Mouse (Mus musculus) heart, embryonic 14.5 days (tissue): ENCODE results near the gene Ralbp1. TPM values are rescaled to one million over a fixed set of nuclear protein-coding genes. Genes with fewer than 3 reads are reported as not detected.

ENCODE experiments used
- ATAC-seq: fragments of 200-750 bp; cut with Nextera tagmentation; 2 replicates; pipeline ENCODE4 v1.8.0; 2017; ENCODE audit warnings: low read depth, moderate TSS enrichment; ENCODE audit not compliant: insufficient number of reproducible peaks, insufficient read depth, low FRiP score
- H3K27ac ChIP-seq, 2 experiments: fragments of 200-500 bp in 1 of 2; fragments of 300-500 bp in 1 of 2; sonication (generic) in 1 of 2; replicated peaks in 1 of 2; 2 replicates each; pipeline ENCODE4 v1.5.1; 2012 to 2014; ENCODE audit warnings: low read depth in 2 of 2, low read length in 2 of 2, control low read depth in 1 of 2, mild to moderate bottlenecking in 1 of 2, mixed read lengths in 1 of 2; ENCODE audit not compliant: control insufficient read depth in 1 of 2, insufficient read depth in 1 of 2
- H3K27me3 ChIP-seq: fragments of 300-500 bp; sonication (generic); 2 replicates; pipeline ENCODE4 v1.6.1; 2014; ENCODE audit warnings: mild to moderate bottlenecking, low read length, control low read depth; ENCODE audit not compliant: control insufficient read depth, insufficient read depth
- H3K36me3 ChIP-seq: fragments of 300-500 bp; sonication (generic); 2 replicates; pipeline ENCODE4 v1.6.1; 2014; ENCODE audit warnings: mild to moderate bottlenecking, control low read depth, low read length, mixed read lengths; ENCODE audit not compliant: control insufficient read depth, insufficient read depth
- H3K4me1 ChIP-seq, 2 experiments: fragments of 200-500 bp in 1 of 2; fragments of 300-500 bp in 1 of 2; sonication (generic) in 1 of 2; 2 replicates each; pipeline ENCODE4 v1.6.1; 2012 to 2014; ENCODE audit warnings: low read length in 2 of 2, control low read depth in 1 of 2, mixed read lengths in 1 of 2; ENCODE audit not compliant: control insufficient read depth in 2 of 2, insufficient read depth in 2 of 2
- H3K4me2 ChIP-seq: fragments of 300-500 bp; sonication (generic); 2 replicates; pipeline ENCODE4 v1.6.1; 2014; ENCODE audit warnings: mild to moderate bottlenecking, low read length
- H3K4me3 ChIP-seq, 2 experiments: fragments of 200-500 bp in 1 of 2; fragments of 300-500 bp in 1 of 2; sonication (generic) in 1 of 2; 2 replicates each; pipeline ENCODE4 v1.5.1; 2012 to 2014; ENCODE audit warnings: low read length in 2 of 2, mild to moderate bottlenecking in 2 of 2, control low read depth in 1 of 2, low read depth in 1 of 2, moderate library complexity in 1 of 2; ENCODE audit not compliant: control insufficient read depth in 1 of 2, insufficient read depth in 1 of 2
- H3K9ac ChIP-seq: fragments of 300-500 bp; sonication (generic); 2 replicates; pipeline ENCODE4 v1.6.1; 2014; ENCODE audit warnings: mild to moderate bottlenecking, low read length
- H3K9me3 ChIP-seq: fragments of 300-500 bp; sonication (generic); 2 replicates; pipeline ENCODE4 v1.6.1; 2016; ENCODE audit warnings: low read length, control low read depth; ENCODE audit not compliant: control insufficient read depth
- WGBS: fragments of 180-500 bp; shearing (Covaris S2); extraction: QIAGEN DNeasy Blood & Tissue Kit; methylation state at CpG from one replicate; pipeline ENCODE4 v1.1.7; 2014; 5-methylcytosine and 5-hydroxymethylcytosine counted together
- polyA plus RNA-seq: library from polyadenylated mRNA; unstranded; fragments of >200 nt; fragmentation: Nextera tagmentation; extraction: Ambion mirVana; gene quantifications from 2 replicates; pipeline ENCODE4 v1.2.1, GENCODE M21; 2014

Gene Ralbp1
- polyA plus RNA-seq, 1 experiment from 2014 or later: 49.4 TPM

DNA sequence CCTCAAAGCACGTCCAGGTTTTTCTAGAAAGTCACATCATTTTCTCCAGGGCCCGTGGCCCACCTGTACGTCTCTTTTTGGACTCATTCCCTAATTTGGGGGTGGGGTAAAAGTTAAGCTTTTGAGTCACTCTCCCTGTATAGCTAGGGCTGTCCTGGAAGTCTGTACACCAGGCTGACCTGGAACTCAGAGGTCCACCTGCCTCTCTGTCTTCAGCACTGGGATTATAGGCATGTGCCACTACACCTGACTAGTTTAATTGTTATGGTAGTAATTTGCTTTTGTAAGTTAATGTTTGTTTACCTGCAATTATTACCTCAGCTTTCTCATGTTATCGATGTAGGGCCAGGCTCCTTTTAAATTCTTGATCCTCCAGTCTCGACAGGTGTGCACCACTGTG is 63.2 kb downstream of the Ralbp1 start:
- no peaks in the 10 kb centered on the region for H3K9me3 ChIP-seq
- H3K4me2 ChIP-seq: no peak overlapping the region
- peaks cover 2 to 19% of the 10 kb centered on the region in 2 experiments; a peak in 3 of 4 replicates for H3K4me1 ChIP-seq
- H3K27ac ChIP-seq: no peak overlapping the region
- no peak for ATAC-seq
- H3K4me3 ChIP-seq: no peak overlapping the region
- H3K27me3 ChIP-seq: no peaks in the 10 kb centered on the region
- WGBS: 98% methylated on average over 5 of the region's 5 CpGs
- peaks cover 64% of the 10 kb centered on the region for H3K36me3 ChIP-seq
- no peak overlapping the region for H3K9ac ChIP-seq

DNA sequence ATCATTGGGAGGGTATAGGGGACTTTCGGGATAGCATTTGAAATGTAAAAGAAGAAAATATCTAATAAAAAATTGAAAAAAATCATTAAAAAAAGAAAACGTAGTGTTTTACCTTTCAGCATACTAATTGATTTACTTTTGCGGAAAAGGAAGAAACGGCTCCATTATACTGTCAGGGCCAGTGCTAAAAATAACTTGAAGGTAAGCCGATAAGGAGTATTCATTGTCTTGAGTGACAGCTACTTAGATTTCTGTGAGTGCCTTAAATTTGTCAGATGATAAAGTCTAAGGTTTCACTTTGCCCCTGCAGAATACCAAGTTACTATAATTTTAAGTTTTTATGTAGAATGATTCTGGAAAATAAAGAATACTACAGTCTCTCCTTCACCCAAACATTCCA is 65.4 kb downstream of the Ralbp1 start:
- Histone ChIP-seq H3K4me1 (peaks cover 2 to 19% of the 10 kb centered on the region in 2 experiments; a peak in 3 of 4 replicates), H3K27me3 (no peaks in the 10 kb centered on the region), H3K4me2 (no peak overlapping the region), H3K4me3 (no peak overlapping the region), H3K9ac (no peak overlapping the region), H3K27ac (no peak overlapping the region), H3K9me3 (no peaks in the 10 kb centered on the region), H3K36me3 (peaks cover 73% of the 10 kb centered on the region)
- whole genome bisulfite sequencing: 38% methylated on average over 5 of the region's 5 CpGs
- no peak for ATAC-seq

DNA sequence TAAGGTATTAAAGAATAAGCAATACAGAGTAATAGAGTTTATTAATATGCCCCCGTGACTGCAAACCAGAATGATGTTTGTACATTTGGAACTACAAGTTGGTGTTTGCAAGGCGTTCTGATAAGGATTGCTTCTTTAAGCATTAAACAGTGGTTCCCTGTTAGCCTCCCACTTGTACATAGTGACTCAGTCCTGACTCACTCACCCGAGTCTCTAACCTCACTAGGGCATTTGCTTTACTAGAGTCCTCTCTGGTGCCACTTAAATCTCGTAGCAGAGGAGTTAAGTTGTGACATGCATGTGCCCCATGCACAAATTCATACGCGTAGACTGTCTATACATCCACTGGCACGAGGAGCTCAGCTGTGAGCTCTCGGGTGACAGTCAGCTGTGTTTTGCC is 71.8 kb downstream of the Ralbp1 start:
- Histone ChIP-seq H3K4me3 (no peak overlapping the region), H3K4me1 (0 out of 4 replicates have a peak, but pooled peaks cover 0 to 1% of the 10 kb centered on the region in 2 experiments), H3K36me3 (peaks cover 81% of the 10 kb centered on the region), H3K4me2 (no peak overlapping the region), H3K9ac (no peak overlapping the region), H3K27me3 (no peaks in the 10 kb centered on the region), H3K9me3 (no peaks in the 10 kb centered on the region), H3K27ac (no peak overlapping the region)
- WGBS: 89% methylated on average over 8 of the region's 8 CpGs
- no peak for ATAC-seq

DNA sequence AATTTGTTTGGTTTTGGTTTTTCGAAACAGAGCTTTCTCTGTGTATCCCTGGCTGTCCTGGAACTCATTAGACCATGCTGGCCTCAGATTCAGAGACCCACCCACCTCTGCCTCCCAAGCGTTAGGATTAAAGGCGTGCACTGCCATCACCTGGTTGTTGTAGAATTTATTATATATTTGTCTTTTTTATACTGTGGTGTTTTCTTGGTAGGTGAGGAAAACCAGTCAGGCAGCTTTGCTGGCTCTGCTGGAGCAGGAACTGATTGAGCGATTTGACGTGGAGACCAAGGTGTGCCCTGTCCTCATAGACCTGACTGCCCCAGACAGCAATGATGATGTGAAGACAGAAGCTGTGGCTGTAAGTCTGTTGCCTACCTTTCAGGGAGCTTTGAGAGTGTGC is 74.6 kb downstream of the Ralbp1 start:
- no peaks in the 10 kb centered on the region for H3K9me3 ChIP-seq
- H3K4me2 ChIP-seq: no peak overlapping the region
- no peak overlapping the region for H3K9ac ChIP-seq
- H3K27ac ChIP-seq: no peak overlapping the region
- H3K36me3 ChIP-seq: peaks cover 75% of the 10 kb centered on the region
- no peak overlapping the region for H3K4me3 ChIP-seq
- H3K4me1 ChIP-seq: peaks cover 0 to 3% of the 10 kb centered on the region in 2 experiments; a peak in 1 of 4 replicates
- no peaks in the 10 kb centered on the region for H3K27me3 ChIP-seq
- ATAC-seq: no peak
- WGBS: 93% methylated on average over 5 of the region's 5 CpGs

DNA sequence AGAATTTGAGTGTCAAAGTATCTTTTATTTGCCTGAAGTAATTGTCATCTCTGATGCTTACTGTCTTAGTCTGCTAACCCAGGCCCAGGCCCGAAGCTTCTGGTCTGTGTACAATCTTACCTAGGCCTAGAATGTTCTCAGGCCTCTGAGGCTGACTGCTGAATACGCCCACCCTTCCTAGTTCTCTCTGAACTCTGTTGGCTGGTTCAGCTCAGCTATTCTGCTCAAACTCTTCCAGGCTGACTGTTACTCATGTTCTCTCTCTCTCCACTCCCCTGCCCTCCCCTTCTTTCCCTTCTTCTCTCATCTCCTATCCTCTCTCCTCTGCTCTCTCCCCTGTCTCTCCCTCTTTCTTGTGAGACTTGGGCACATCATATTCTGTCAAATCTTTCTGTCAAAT is 79.2 kb downstream of the Ralbp1 start:
- Histone ChIP-seq H3K4me2 (no peak overlapping the region), H3K27me3 (no peaks in the 10 kb centered on the region), H3K27ac (no peak overlapping the region), H3K9ac (no peak overlapping the region), H3K4me3 (no peak overlapping the region), H3K4me1 (peaks cover 0 to 7% of the 10 kb centered on the region in 2 experiments; a peak in 2 of 4 replicates), H3K36me3 (peaks cover 52% of the 10 kb centered on the region), H3K9me3 (no peaks in the 10 kb centered on the region)
- 74% methylated on average over 2 of the region's 2 CpGs for WGBS
- no peak for ATAC-seq

DNA sequence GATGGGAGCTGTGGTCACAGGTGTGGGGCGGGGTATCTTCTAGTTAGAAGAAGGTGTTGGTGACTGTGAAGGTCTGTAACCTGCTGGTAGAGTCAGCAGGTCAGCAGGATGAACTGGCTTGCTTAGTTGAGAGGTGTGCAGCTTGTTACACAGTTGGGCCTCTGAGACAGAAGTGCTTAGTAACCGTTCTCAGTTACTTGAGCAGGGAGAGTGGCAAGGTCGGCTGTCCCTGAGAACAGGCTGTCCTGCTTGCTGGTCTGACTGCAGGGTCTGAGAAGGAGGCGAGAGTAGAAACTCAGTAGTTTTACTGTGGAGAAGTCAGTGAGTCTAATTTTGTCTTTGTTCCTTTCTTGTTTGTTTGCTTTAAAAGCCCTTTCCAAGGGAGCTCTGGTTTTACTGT is 79.6 kb downstream of the Ralbp1 start:
- ATAC-seq: no peak
- H3K27ac ChIP-seq: 0 out of 4 replicates have a peak overlapping the region, but pooled peaks of 1 of the 2 experiments have one; percentile 0
- no peaks in the 10 kb centered on the region for H3K27me3 ChIP-seq
- H3K4me3 ChIP-seq: no peak overlapping the region
- H3K4me1 ChIP-seq: peaks cover 0 to 7% of the 10 kb centered on the region in 2 experiments; a peak in 2 of 4 replicates
- 69% methylated on average over 4 of the region's 4 CpGs for WGBS
- H3K9me3 ChIP-seq: no peaks in the 10 kb centered on the region
- H3K36me3 ChIP-seq: peaks cover 47% of the 10 kb centered on the region
- H3K4me2 ChIP-seq: no peak overlapping the region
- no peak overlapping the region for H3K9ac ChIP-seq

DNA sequence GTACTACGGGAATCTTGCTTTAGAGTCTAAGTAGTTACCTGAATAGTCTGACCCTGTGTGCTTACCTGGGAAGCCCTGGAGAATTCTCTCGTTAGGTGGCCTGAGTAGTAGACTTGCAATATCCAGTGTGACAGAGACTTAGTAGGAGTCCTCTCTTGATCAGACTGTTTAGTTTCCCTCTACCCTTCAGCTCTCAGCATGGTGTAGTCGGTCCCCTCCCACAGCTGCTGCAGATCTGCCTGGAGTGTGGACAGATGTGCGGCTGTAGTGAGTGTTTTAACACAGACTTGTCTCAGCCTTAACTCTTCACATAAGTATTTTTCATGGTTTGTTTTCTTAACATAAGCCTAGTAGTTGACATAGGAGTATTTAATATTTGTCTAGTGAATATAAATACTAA is 83.6 kb downstream of the Ralbp1 start:
- Histone ChIP-seq H3K9me3 (no peaks in the 10 kb centered on the region), H3K4me3 (no peak overlapping the region), H3K9ac (no peak overlapping the region), H3K27me3 (no peaks in the 10 kb centered on the region), H3K4me1 (peaks cover 3 to 14% of the 10 kb centered on the region in 2 experiments; a peak in 3 of 4 replicates), H3K36me3 (peaks cover 26% of the 10 kb centered on the region), H3K4me2 (no peak overlapping the region), H3K27ac (no peak overlapping the region)
- ATAC-seq: no peak
- WGBS: 72% methylated on average over 4 of the region's 4 CpGs

DNA sequence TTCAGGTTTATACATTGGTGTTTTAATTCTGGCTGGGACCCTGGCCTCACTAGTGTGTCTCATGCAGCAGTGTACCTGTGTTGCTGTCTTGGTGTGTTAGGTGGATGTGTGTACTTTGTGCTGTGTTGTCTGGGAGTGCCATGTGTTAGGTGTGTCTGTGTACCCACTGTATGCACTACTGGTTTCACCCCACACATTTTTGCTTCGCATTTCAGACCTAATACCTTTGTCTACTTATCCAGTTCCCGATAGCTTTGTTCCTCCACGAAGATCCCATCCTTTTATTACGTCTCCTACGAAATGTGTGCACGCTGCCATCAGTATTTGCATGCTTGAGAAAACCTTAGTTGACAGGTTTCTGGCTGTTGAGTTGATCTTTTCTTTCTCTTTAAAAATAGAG is 85.1 kb downstream of the Ralbp1 start:
- WGBS: 86% methylated on average over 6 of the region's 6 CpGs
- H3K36me3 ChIP-seq: peaks cover 19% of the 10 kb centered on the region
- no peaks in the 10 kb centered on the region for H3K9me3 ChIP-seq
- no peak overlapping the region for H3K4me2 ChIP-seq
- no peak overlapping the region for H3K27ac ChIP-seq
- no peak overlapping the region for H3K4me3 ChIP-seq
- ATAC-seq: no peak
- H3K4me1 ChIP-seq: peaks cover 3 to 7% of the 10 kb centered on the region in 2 experiments; a peak in 3 of 4 replicates
- H3K9ac ChIP-seq: no peak overlapping the region
- H3K27me3 ChIP-seq: no peaks in the 10 kb centered on the region
